Mouse (Mus musculus) adrenal gland, postnatal 4 days (tissue): ENCODE results near the gene Gm13030. TPM values are rescaled to one million over a fixed set of nuclear protein-coding genes. Genes with fewer than 3 reads are reported as not detected.
"Not testable (repeated sequence)": the region's sequence is repeated elsewhere in the genome, so short reads cannot be mapped to it uniquely, and the experiment has no call there.

Source experiments
- DNase-seq, 2 experiments: peaks; one replicate each; pipeline ENCODE4 v3.0.0; 2021 to 2022; ENCODE audit warnings: low spot score in 2 of 2, mixed read lengths in 2 of 2
- total RNA-seq, 2 experiments: library from RNA; stranded (reverse); gene quantifications; 2 replicates each; pipeline ENCODE4 v1.2.3; 2021

Gene Gm13030
- total RNA-seq, 2 experiments from 2014 or later = not detected

GRCm38 (mm10) chr4:138866413-138866812, 7.4 kb downstream of the Gm13030 start:
- DNase-seq = peak; percentile 40 to 44

GRCm38 (mm10) chr4:138865991-138866390, 7.8 kb downstream of the Gm13030 start:
- DNase-seq = no peak

- no peak for DNase-seq
Observed at GRCm38 (mm10) chr4:138865092-138865491, 8.7 kb downstream of the Gm13030 start.

GRCm38 (mm10) chr4:138863344-138863998, 10.3 kb downstream of the Gm13030 start, which contains the start of gene Pla2g5:
Gene Pla2g5, minus strand, starts transcription at chr4:138863482.
- no peak for DNase-seq

GRCm38 (mm10) chr4:138859728-138860127, 14.0 kb downstream of the Gm13030 start:
- peak; percentile 32 to 55 for DNase-seq

- no peak for DNase-seq
Observed at GRCm38 (mm10) chr4:138859245-138859644, 14.5 kb downstream of the Gm13030 start.

GRCm38 (mm10) chr4:138858446-138858845, 15.3 kb downstream of the Gm13030 start:
- no peak for DNase-seq

GRCm38 (mm10) chr4:138857576-138857975, 16.2 kb downstream of the Gm13030 start:
- no peak for DNase-seq

GRCm38 (mm10) chr4:138856491-138856890, 17.3 kb downstream of the Gm13030 start:
- peak in 1 of 2 experiments; percentile 52 for DNase-seq

GRCm38 (mm10) chr4:138855092-138855632, 18.6 kb downstream of the Gm13030 start:
- DNase-seq = no peak

- no peak for DNase-seq
Observed at GRCm38 (mm10) chr4:138852961-138853360, 20.8 kb downstream of the Gm13030 start.

GRCm38 (mm10) chr4:138851463-138851862, 22.3 kb downstream of the Gm13030 start:
- DNase-seq = peak; percentile 47 to 56

GRCm38 (mm10) chr4:138841386-138841785, 32.4 kb downstream of the Gm13030 start:
- DNase-seq = no peak

- no peak for DNase-seq
Observed at GRCm38 (mm10) chr4:138840726-138841125, 33.0 kb downstream of the Gm13030 start.

- DNase-seq = no peak
Observed at GRCm38 (mm10) chr4:138839806-138840205, 34.0 kb downstream of the Gm13030 start.

GRCm38 (mm10) chr4:138827147-138827546, 46.6 kb downstream of the Gm13030 start:
- no peak for DNase-seq

GRCm38 (mm10) chr4:138825751-138826567, 47.8 kb downstream of the Gm13030 start:
- no peak for DNase-seq

GRCm38 (mm10) chr4:138824660-138825059, 49.1 kb downstream of the Gm13030 start:
- no peak for DNase-seq

- not testable (repeated sequence) for DNase-seq
Observed at GRCm38 (mm10) chr4:138824161-138824560, 49.6 kb downstream of the Gm13030 start.

- no peak for DNase-seq
Observed at GRCm38 (mm10) chr4:138821036-138821435, 52.7 kb downstream of the Gm13030 start.
